Mouse (Mus musculus) granulocyte monocyte progenitor cell, adult 5-6 weeks (primary cell): Measurements from ENCODE around the gene Crygf. TPM values are rescaled to one million over a fixed set of nuclear protein-coding genes. Genes with fewer than 3 reads are reported as not detected.
"Not testable (repeated sequence)": the region's sequence is repeated elsewhere in the genome, so short reads cannot be mapped to it uniquely, and the experiment has no call there.

Source experiments
- ATAC-seq: replicated peaks from 2 replicates; pipeline ENCODE4 v1.8.0; 2016; ENCODE audit warnings: mild to moderate bottlenecking, moderate TSS enrichment, inconsistent platforms; ENCODE audit not compliant: poor library complexity, severe bottlenecking
- total RNA-seq, 2 experiments: library from RNA; stranded (forward) in 1 of 2; stranded (reverse) in 1 of 2; fragments of 200-712, 200-1000 nt in 1 of 2; fragments of >200 nt in 1 of 2; fragmentation: Nextera tagmentation in 1 of 2; gene quantifications; 2 replicates each; pipeline ENCODE4 v1.2.3; 2014 to 2017

The Crygf gene
- total RNA-seq (2014; fragmentation: Nextera tagmentation) = not detected in 2 replicates
- total RNA-seq (2017) = not detected in 2 replicates

GRCm38 (mm10) chr1:65926294-65926693 is at the start of gene Crygf:
TSS of gene Crygf (plus strand) at chr1:65926520.
- ATAC-seq = no peak

GRCm38 (mm10) chr1:65925361-65926210 is 734 bp upstream of the Crygf start:
- no peak for ATAC-seq

- not testable (repeated sequence) for ATAC-seq
Observed at GRCm38 (mm10) chr1:65926696-65927095, 376 bp downstream of the Crygf start.

GRCm38 (mm10) chr1:65930055-65930454 is 3.7 kb downstream of the Crygf start:
- ATAC-seq = no peak

- ATAC-seq = no peak
Observed at GRCm38 (mm10) chr1:65932091-65932812, 5.9 kb downstream of the Crygf start.

Other genes starting within 250 kb of the Crygf start
- gene Map2, start 248.8 kb downstream of the Crygf start, total RNA-seq (2014; fragmentation: Nextera tagmentation) = not detected in 2 replicates
- not detected in 2 replicates for gene Map2, start 248.8 kb downstream of the Crygf start, total RNA-seq (2017)